Mouse (Mus musculus): ENCODE measurements around the gene D5Ertd579e. TPM values are rescaled to one million over a fixed set of nuclear protein-coding genes. Genes with fewer than 3 reads are reported as not detected.
"Not testable (repeated sequence)": the region's sequence is repeated elsewhere in the genome, so short reads cannot be mapped to it uniquely, and the experiment has no call there.

Gene D5Ertd579e
- polyA plus RNA-seq, 1 experiment: 27.9 TPM

- no peak for DNase-seq (ENCODE audit: low spot score)
These were observed 12.2 kb downstream of the D5Ertd579e start for GRCm38 (mm10) chr5:36683586-36683985.

GRCm38 (mm10) chr5:36681219-36681618 is 14.6 kb downstream of the D5Ertd579e start:
- DNase-seq (ENCODE audit: low spot score): no peak

- DNase-seq (ENCODE audit: low spot score): no peak
These were observed 15.8 kb downstream of the D5Ertd579e start for GRCm38 (mm10) chr5:36679918-36680598.

- DNase-seq (ENCODE audit: low spot score): no peak
These were observed 17.0 kb downstream of the D5Ertd579e start for GRCm38 (mm10) chr5:36678799-36679198.

GRCm38 (mm10) chr5:36677907-36678306 is 17.9 kb downstream of the D5Ertd579e start:
- no peak for DNase-seq (ENCODE audit: low spot score)

- DNase-seq (ENCODE audit: low spot score): no peak
These were observed 20.4 kb downstream of the D5Ertd579e start for GRCm38 (mm10) chr5:36675466-36675865.

- no peak for DNase-seq (ENCODE audit: low spot score)
These were observed 21.0 kb downstream of the D5Ertd579e start for GRCm38 (mm10) chr5:36674658-36675433.

GRCm38 (mm10) chr5:36669021-36670008 is 26.5 kb downstream of the D5Ertd579e start:
- no peak for DNase-seq (ENCODE audit: low spot score)

- no peak for DNase-seq (ENCODE audit: low spot score)
These were observed 27.3 kb downstream of the D5Ertd579e start for GRCm38 (mm10) chr5:36668572-36668971.

- not testable (repeated sequence) for DNase-seq (ENCODE audit: low spot score)
These were observed 27.8 kb downstream of the D5Ertd579e start for GRCm38 (mm10) chr5:36667986-36668385.

GRCm38 (mm10) chr5:36667165-36667564 is 28.7 kb downstream of the D5Ertd579e start:
- DNase-seq (ENCODE audit: low spot score): no peak

GRCm38 (mm10) chr5:36666699-36667098 is 29.1 kb downstream of the D5Ertd579e start:
- not testable (repeated sequence) for DNase-seq (ENCODE audit: low spot score)

- DNase-seq (ENCODE audit: low spot score): no peak
These were observed 32.5 kb downstream of the D5Ertd579e start for GRCm38 (mm10) chr5:36663329-36663728.

- not testable (repeated sequence) for DNase-seq (ENCODE audit: low spot score)
These were observed 34.7 kb downstream of the D5Ertd579e start for GRCm38 (mm10) chr5:36660977-36661760.

- no peak for DNase-seq (ENCODE audit: low spot score)
These were observed 70.2 kb downstream of the D5Ertd579e start for GRCm38 (mm10) chr5:36625612-36626011.

- DNase-seq (ENCODE audit: low spot score): no peak
These were observed 72.2 kb downstream of the D5Ertd579e start for GRCm38 (mm10) chr5:36623670-36624069.

- DNase-seq (ENCODE audit: low spot score): no peak
These were observed 74.8 kb downstream of the D5Ertd579e start for GRCm38 (mm10) chr5:36621058-36621449.

GRCm38 (mm10) chr5:36620409-36621057 is 75.3 kb downstream of the D5Ertd579e start:
- DNase-seq (ENCODE audit: low spot score): no peak

- no peak for DNase-seq (ENCODE audit: low spot score)
These were observed 76.9 kb downstream of the D5Ertd579e start for GRCm38 (mm10) chr5:36618890-36619289.

GRCm38 (mm10) chr5:36618356-36618755 is 77.5 kb downstream of the D5Ertd579e start:
- no peak for DNase-seq (ENCODE audit: low spot score)

GRCm38 (mm10) chr5:36614124-36614523 is 81.7 kb downstream of the D5Ertd579e start:
- DNase-seq (ENCODE audit: low spot score): no peak
